Mouse (Mus musculus) lung, embryonic 16.5 days (tissue): Measurements from ENCODE around the gene Ncf2. TPM values are rescaled to one million over a fixed set of nuclear protein-coding genes. Genes with fewer than 3 reads are reported as not detected.

Experiments
- ATAC-seq: fragments of 200-750 bp; cut with Nextera tagmentation; 2 replicates; pipeline ENCODE4 v1.8.0; 2017; ENCODE audit warnings: low read depth, mild to moderate bottlenecking, moderate library complexity
- H3K27ac ChIP-seq: fragments of 300-500 bp; sonication (generic); 2 replicates; pipeline ENCODE4 v1.5.1; 2014; ENCODE audit warnings: mild to moderate bottlenecking, control low read depth, low read length
- H3K27me3 ChIP-seq: fragments of 300-500 bp; sonication (generic); 2 replicates; pipeline ENCODE4 v1.6.1; 2014; ENCODE audit warnings: low read depth, low read length, mixed read lengths; ENCODE audit not compliant: control insufficient read depth, insufficient read depth
- H3K36me3 ChIP-seq: fragments of 300-500 bp; sonication (generic); 2 replicates; pipeline ENCODE4 v1.6.1; 2014; ENCODE audit warnings: low read length; ENCODE audit not compliant: control insufficient read depth, insufficient read depth
- H3K4me1 ChIP-seq: fragments of 300-500 bp; sonication (generic); replicated peaks from 2 replicates; pipeline ENCODE4 v1.6.1; 2014; ENCODE audit warnings: low read length, mixed read lengths; ENCODE audit not compliant: control insufficient read depth, insufficient read depth
- H3K4me2 ChIP-seq: fragments of 300-500 bp; sonication (generic); 2 replicates; pipeline ENCODE4 v1.6.1; 2014; ENCODE audit warnings: low read depth, low read length, control low read depth
- H3K4me3 ChIP-seq: fragments of 300-500 bp; sonication (generic); 2 replicates; pipeline ENCODE4 v1.5.1; 2014; ENCODE audit warnings: mild to moderate bottlenecking, low read length, control low read depth
- H3K9ac ChIP-seq: fragments of 300-500 bp; sonication (generic); 2 replicates; pipeline ENCODE4 v1.6.1; 2014; ENCODE audit warnings: low read length, control low read depth
- H3K9me3 ChIP-seq: fragments of 300-500 bp; sonication (generic); 2 replicates; pipeline ENCODE4 v1.6.1; 2016; ENCODE audit warnings: low read length; ENCODE audit not compliant: control insufficient read depth
- WGBS: fragments of 180-500 bp; shearing (Covaris S2); extraction: QIAGEN DNeasy Blood & Tissue Kit; methylation state at CpG from one replicate; pipeline ENCODE4 v1.1.7; 2014; 5-methylcytosine and 5-hydroxymethylcytosine counted together
- polyA plus RNA-seq: library from polyadenylated mRNA; unstranded; fragments of >200 nt; fragmentation: Nextera tagmentation; extraction: Ambion mirVana; gene quantifications from 2 replicates; pipeline ENCODE4 v1.2.1, GENCODE M21; 2015

Gene Ncf2
- polyA plus RNA-seq, 1 experiment from 2014 or later, result 5.5 TPM

GRCm38 (mm10) chr1:152809541-152810252 lies 9.7 kb downstream of the Ncf2 start:
- H3K4me3 ChIP-seq, result no peak overlapping the region
- no peak overlapping the region for H3K27ac ChIP-seq
- H3K9ac ChIP-seq, result no peak overlapping the region
- H3K4me2 ChIP-seq, result no peak overlapping the region
- H3K4me1 ChIP-seq, result no peaks in the 10 kb centered on the region
- no peaks in the 10 kb centered on the region for H3K27me3 ChIP-seq
- peak; percentile 78; the same call in 1 of the 2 replicates for ATAC-seq
- H3K36me3 ChIP-seq, result no peaks in the 10 kb centered on the region
- no peaks in the 10 kb centered on the region for H3K9me3 ChIP-seq
- WGBS, result 29% methylated on average over 8 of the region's 8 CpGs

GRCm38 (mm10) chr1:152810533-152811439 lies 10.8 kb downstream of the Ncf2 start:
- Histone ChIP-seq H3K9ac (no peak overlapping the region), H3K4me3 (no peak overlapping the region), H3K9me3 (no peaks in the 10 kb centered on the region), H3K4me2 (no peak overlapping the region), H3K4me1 (peaks cover 8% of the 10 kb centered on the region), H3K27ac (no peak overlapping the region), H3K36me3 (no peaks in the 10 kb centered on the region), H3K27me3 (no peaks in the 10 kb centered on the region)
- 74% methylated on average over 13 of the region's 13 CpGs for WGBS
- ATAC-seq, result no peak

GRCm38 (mm10) chr1:152815265-152815701 lies 15.3 kb downstream of the Ncf2 start:
- no peaks in the 10 kb centered on the region for H3K36me3 ChIP-seq
- H3K4me3 ChIP-seq, result peak overlapping the region; percentile 23
- H3K27me3 ChIP-seq, result no peaks in the 10 kb centered on the region
- no peak overlapping the region for H3K27ac ChIP-seq
- ATAC-seq, result peak; percentile 76
- 21% methylated on average over 7 of the region's 7 CpGs for WGBS
- H3K9me3 ChIP-seq, result no peaks in the 10 kb centered on the region
- H3K4me2 ChIP-seq, result peak overlapping the region; percentile 42
- peaks cover 8% of the 10 kb centered on the region for H3K4me1 ChIP-seq
- no peak overlapping the region for H3K9ac ChIP-seq

- H3K4me2 ChIP-seq, result no peak overlapping the region
Observed at GRCm38 (mm10) chr1:152817027-152817769, 17.2 kb downstream of the Ncf2 start.

GRCm38 (mm10) chr1:152817794-152818193 lies 17.8 kb downstream of the Ncf2 start:
- H3K4me3 ChIP-seq, result no peak overlapping the region
- H3K9me3 ChIP-seq, result no peaks in the 10 kb centered on the region
- WGBS, result 47% methylated on average over 10 of the region's 10 CpGs
- no peaks in the 10 kb centered on the region for H3K27me3 ChIP-seq
- H3K27ac ChIP-seq, result peak overlapping the region; percentile 43; the same call in 1 of the 2 replicates
- no peak overlapping the region for H3K4me2 ChIP-seq
- no peaks in the 10 kb centered on the region for H3K36me3 ChIP-seq
- peak; percentile 53 for ATAC-seq
- H3K4me1 ChIP-seq, result peaks cover 8% of the 10 kb centered on the region
- no peak overlapping the region for H3K9ac ChIP-seq

More at GRCm38 (mm10) chr1:152817027-152817769, 17.2 kb downstream of the Ncf2 start:
- no peaks in the 10 kb centered on the region for H3K9me3 ChIP-seq
- peaks cover 8% of the 10 kb centered on the region for H3K4me1 ChIP-seq
- peak overlapping the region; percentile 43; the same call in 1 of the 2 replicates for H3K27ac ChIP-seq
- ATAC-seq, result no peak
- no peak overlapping the region for H3K9ac ChIP-seq
- no peaks in the 10 kb centered on the region for H3K36me3 ChIP-seq
- H3K27me3 ChIP-seq, result no peaks in the 10 kb centered on the region
- no peak overlapping the region for H3K4me3 ChIP-seq
- 31% methylated on average over 12 of the region's 12 CpGs for WGBS

GRCm38 (mm10) chr1:152819558-152819957 lies 19.6 kb downstream of the Ncf2 start:
- Histone ChIP-seq H3K4me3 (no peak overlapping the region), H3K9ac (no peak overlapping the region), H3K9me3 (no peaks in the 10 kb centered on the region), H3K27ac (no peak overlapping the region), H3K4me1 (peaks cover 8% of the 10 kb centered on the region), H3K27me3 (no peaks in the 10 kb centered on the region), H3K4me2 (no peak overlapping the region), H3K36me3 (no peaks in the 10 kb centered on the region)
- ATAC-seq, result no peak
- 70% methylated on average over 6 of the region's 6 CpGs for WGBS

GRCm38 (mm10) chr1:152820911-152821695 lies 21.1 kb downstream of the Ncf2 start:
- Histone ChIP-seq H3K27me3 (no peaks in the 10 kb centered on the region), H3K9me3 (no peaks in the 10 kb centered on the region), H3K4me3 (no peak overlapping the region), H3K9ac (no peak overlapping the region), H3K36me3 (no peaks in the 10 kb centered on the region), H3K4me1 (no peaks in the 10 kb centered on the region), H3K27ac (no peak overlapping the region), H3K4me2 (no peak overlapping the region)
- ATAC-seq, result no peak
- WGBS, result 72% methylated on average over 7 of the region's 7 CpGs

- Histone ChIP-seq H3K4me1 (no peaks in the 10 kb centered on the region), H3K9me3 (no peaks in the 10 kb centered on the region), H3K27ac (no peak overlapping the region), H3K9ac (no peak overlapping the region), H3K36me3 (no peaks in the 10 kb centered on the region), H3K4me3 (no peak overlapping the region), H3K4me2 (no peak overlapping the region), H3K27me3 (no peaks in the 10 kb centered on the region)
- 87% methylated on average over 4 of the region's 4 CpGs for WGBS
- no peak for ATAC-seq
Observed at GRCm38 (mm10) chr1:152821746-152822145, 21.8 kb downstream of the Ncf2 start.
